ENCODE assay signal across 7 mouse cellular contexts in the genomic region with DNA sequence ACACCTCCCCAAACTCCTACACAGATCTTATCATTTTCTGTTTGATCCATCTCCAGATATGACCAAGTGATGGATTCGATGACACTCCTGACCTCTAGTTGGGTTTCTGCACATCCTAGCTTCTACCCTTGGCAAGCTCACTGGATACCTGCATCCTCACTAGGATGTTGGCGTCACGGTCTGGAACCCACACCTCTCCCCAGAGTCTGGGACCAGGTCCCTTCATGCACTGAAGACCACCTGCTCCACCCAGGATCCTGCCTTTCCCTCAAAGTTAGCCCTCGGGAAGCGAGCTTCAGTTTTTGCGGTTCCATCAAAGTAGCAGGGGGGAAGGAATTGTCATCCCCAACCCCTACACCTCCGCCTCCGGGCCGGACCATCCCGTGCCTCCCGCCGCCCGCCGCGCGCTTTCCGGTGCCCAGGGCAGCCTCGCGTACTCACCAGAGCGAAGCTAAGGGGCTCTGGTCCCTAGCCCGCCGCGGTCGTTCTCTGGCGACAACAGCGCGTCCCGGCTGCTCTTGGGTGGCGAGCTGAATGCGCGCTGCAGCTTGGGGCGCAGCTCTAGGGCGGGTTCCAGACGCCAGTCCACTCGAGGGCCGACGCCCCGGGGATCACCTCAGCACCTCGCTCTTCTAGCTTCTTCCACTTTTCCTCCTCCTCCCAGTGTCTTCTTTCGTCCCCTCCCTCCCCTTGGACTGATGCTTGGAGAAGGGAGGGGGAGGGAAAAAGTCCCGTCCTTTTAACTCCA. TPM values are rescaled to one million over a fixed set of nuclear protein-coding genes. Genes with fewer than 3 reads are reported as not detected.
DNase-seq lines count a peak whose midpoint lies in the region; ATAC-seq and TF ChIP-seq lines count a peak whose summit lies in the region.

A gene (minus strand): TSS at position 671 of the 748 bp plus-strand sequence.

- H3K36me3 ChIP-seq in forebrain, postnatal 0 days (ENCODE audit: insufficient read depth) = no peaks in the 10 kb centered on the region
- no peaks in the 10 kb centered on the region for H3K36me3 ChIP-seq in megakaryocyte, embryonic 14.5 days (replicated peaks; ENCODE audit: low read length)

- H3K27me3 ChIP-seq in forebrain, postnatal 0 days (ENCODE audit: insufficient read depth, low read length) = no peaks in the 10 kb centered on the region
- H3K27me3 ChIP-seq in megakaryocyte, embryonic 14.5 days (replicated peaks) = peaks cover 13% of the 10 kb centered on the region
- peaks cover 1% of the 10 kb centered on the region; the same call in 1 of the 2 replicates for H3K27me3 ChIP-seq in cerebellum, adult 2 months (ENCODE audit: control insufficient read depth, insufficient read depth, low read length)

- H3K9ac ChIP-seq in forebrain, postnatal 0 days = peak within 1 kb of the TSS; percentile 56

- H3K4me3 ChIP-seq in left cerebral cortex, adult 2 months = peak within 1 kb of the TSS; percentile 56
- H3K4me3 ChIP-seq in forebrain, postnatal 0 days (ENCODE audit: low read depth, low read length) = peak within 1 kb of the TSS; percentile 52
- peak within 1 kb of the TSS; percentile 50 for H3K4me3 ChIP-seq in megakaryocyte, embryonic 14.5 days (replicated peaks)
- no peak within 1 kb of the TSS for H3K4me3 ChIP-seq in cerebellum, adult 2 months (replicated peaks; ENCODE audit: insufficient read depth, low read depth, low read length)

- intact Hi-C loops in left cerebral cortex, adult 2 months (cut with DNase I) = loop anchor here (10.0 kb wide), 1 partner anchor 201 kb away; no protein-coding TSS in a partner anchor
- intact Hi-C loops in left cerebral cortex, postnatal 25 days (cut with DNase I) = no loop called here

- H3K4me2 ChIP-seq in forebrain, postnatal 0 days (ENCODE audit: low read depth) = peak within 1 kb of the TSS; percentile 87

- TF ChIP-seq CTCF in left cerebral cortex, adult 2 months (IDR thresholded peaks at IDR 0.05) = no peak
- TF ChIP-seq CTCF in forebrain, postnatal 0 days (IDR thresholded peaks at IDR 0.05; ENCODE audit: low read depth) = no peak
- no peak for TF ChIP-seq CTCF in cerebellum, adult 2 months (IDR thresholded peaks at IDR 0.05; ENCODE audit: borderline replicate concordance, insufficient read depth, low read depth, low read length)

- 4% methylated on average over 39 of the region's 41 CpGs for WGBS in forebrain, postnatal 0 days
- WGBS in cerebellum, adult 2 months = 4% methylated on average over 41 of the region's 41 CpGs

- peak; percentile 84 for ATAC-seq in forebrain, postnatal 0 days

- H3K9me3 ChIP-seq in forebrain, postnatal 0 days (ENCODE audit: low read length) = no peaks in the 10 kb centered on the region
- peaks cover 10% of the 10 kb centered on the region for H3K9me3 ChIP-seq in megakaryocyte, embryonic 14.5 days

- TF ChIP-seq POLR2A in cerebellum, adult 2 months (IDR thresholded peaks at IDR 0.05; ENCODE audit: borderline replicate concordance, insufficient read depth, low read length) = no peak

- peak within 1 kb of the TSS; percentile 79 for H3K27ac ChIP-seq in left cerebral cortex, adult 2 months
- no peak within 1 kb of the TSS for H3K27ac ChIP-seq in forebrain, postnatal 0 days (ENCODE audit: low read depth, low read length)
- no peak within 1 kb of the TSS for H3K27ac ChIP-seq in cerebellum, adult 2 months (ENCODE audit: insufficient read depth, low read length)

- 0 out of 2 replicates have a peak, but pooled peaks cover 8% of the 10 kb centered on the region for H3K4me1 ChIP-seq in forebrain, postnatal 0 days (ENCODE audit: insufficient read depth)
- H3K4me1 ChIP-seq in megakaryocyte, embryonic 14.5 days = peaks cover 5% of the 10 kb centered on the region; the same call in 1 of the 2 replicates
- H3K4me1 ChIP-seq in cerebellum, adult 2 months (ENCODE audit: control insufficient read depth, insufficient read depth, low read length) = no peaks in the 10 kb centered on the region

- peak in 1 of 2 experiments; percentile 29 for DNase-seq in left cerebral cortex, adult 2 months (ENCODE audit: extremely low spot score in 1 of 2, low spot score in 2 of 2)
- DNase-seq in left cerebral cortex, postnatal 25 days (ENCODE audit: low spot score in 2 of 2) = no peak
- peak; percentile 68 for DNase-seq in embryo, embryonic 11 days
- DNase-seq in forebrain, postnatal 0 days = peak; percentile 32
- DNase-seq in spleen, postnatal 4 days (ENCODE audit: low spot score in 2 of 2) = no peak
- DNase-seq in cerebellum, adult 2 months = no peak

RNA-seq across cellular contexts. Expression of the gene that starts here (rescaled TPM):
- total RNA-seq in left cerebral cortex, adult 2 months (2021) = 1 to 10 TPM; 6.7 to 6.9 TPM
- total RNA-seq in left cerebral cortex, postnatal 25 days (2021) = 1 to 10 TPM; 6.3 to 6.6 TPM
- 1.2 and 2.0 TPM in 2 replicates for total RNA-seq in forebrain, postnatal 0 days (2014; rRNA removed)
- 0.58 and 0.80 TPM in 2 replicates for polyA plus RNA-seq in forebrain, postnatal 0 days (2015; fragmentation: Nextera tagmentation; extraction: Ambion mirVana)
- not detected in 2 replicates for polyA plus RNA-seq in megakaryocyte, embryonic 14.5 days (2012; ENCODE audit: insufficient read depth, low replicate concordance)
- 0.30 and 0.36 TPM in 2 replicates for polyA plus RNA-seq in cerebellum, adult 2 months (2012; rRNA removed)

Comparison
In these comparisons a context has a peak if more than half of its experiments do, and no peak if none do; other contexts are left out.
1. DNase-seq: peak in embryo, embryonic 11 days (single experiment) and forebrain, postnatal 0 days (single experiment); none in left cerebral cortex, postnatal 25 days (0 of 2), spleen, postnatal 4 days (0 of 2) and cerebellum, adult 2 months (0 of 2).